Mouse (Mus musculus) bone marrow, adult 2 months (tissue): ENCODE data around the gene Olfr976.

Experiments used
- CTCF ChIP-seq: fragments of 200-500 bp; IDR thresholded peaks from 2 replicates; pipeline ENCODE4 v1.5.1; 2011; ENCODE audit warnings: low read length, control low read depth; ENCODE audit not compliant: control insufficient read depth, insufficient read depth
- POLR2A ChIP-seq: fragments of 200-500 bp; IDR thresholded peaks from 2 replicates; pipeline ENCODE4 v1.6.1; 2011; ENCODE audit warnings: low read depth, mild to moderate bottlenecking, control low read depth, low read length, borderline replicate concordance; ENCODE audit not compliant: control insufficient read depth

DNA sequence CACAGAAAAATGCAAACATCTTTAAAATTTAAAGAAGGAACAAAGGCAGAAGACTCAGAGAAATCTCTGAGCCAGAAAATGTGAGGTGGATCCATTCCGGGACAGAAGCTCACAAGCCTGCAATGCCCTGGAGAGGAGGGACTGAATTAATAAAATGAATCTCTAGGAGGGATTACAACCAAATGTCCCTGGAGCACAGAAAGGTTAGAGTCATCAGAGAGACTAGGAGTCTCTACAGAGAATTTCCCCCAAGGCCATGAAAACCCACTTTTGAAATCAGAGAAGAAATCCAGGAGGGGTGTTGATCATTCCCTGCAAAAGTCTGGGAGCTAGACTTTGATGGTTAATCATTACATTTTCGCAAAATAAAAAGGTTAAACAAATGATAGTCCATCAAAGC lies 30.9 kb upstream of the Olfr976 start, which contains the start of gene Olfr978:
- TF ChIP-seq CTCF (no peak), POLR2A (no peak)
